Mouse (Mus musculus): Measurements from ENCODE around the gene Tnfrsf14. TPM values are rescaled to one million over a fixed set of nuclear protein-coding genes. Genes with fewer than 3 reads are reported as not detected.

The Tnfrsf14 gene
- 56.7 and 64.6 TPM in 2 replicates for polyA plus RNA-seq (2015; fragmentation: Nextera tagmentation; extraction: Ambion mirVana)

DNA sequence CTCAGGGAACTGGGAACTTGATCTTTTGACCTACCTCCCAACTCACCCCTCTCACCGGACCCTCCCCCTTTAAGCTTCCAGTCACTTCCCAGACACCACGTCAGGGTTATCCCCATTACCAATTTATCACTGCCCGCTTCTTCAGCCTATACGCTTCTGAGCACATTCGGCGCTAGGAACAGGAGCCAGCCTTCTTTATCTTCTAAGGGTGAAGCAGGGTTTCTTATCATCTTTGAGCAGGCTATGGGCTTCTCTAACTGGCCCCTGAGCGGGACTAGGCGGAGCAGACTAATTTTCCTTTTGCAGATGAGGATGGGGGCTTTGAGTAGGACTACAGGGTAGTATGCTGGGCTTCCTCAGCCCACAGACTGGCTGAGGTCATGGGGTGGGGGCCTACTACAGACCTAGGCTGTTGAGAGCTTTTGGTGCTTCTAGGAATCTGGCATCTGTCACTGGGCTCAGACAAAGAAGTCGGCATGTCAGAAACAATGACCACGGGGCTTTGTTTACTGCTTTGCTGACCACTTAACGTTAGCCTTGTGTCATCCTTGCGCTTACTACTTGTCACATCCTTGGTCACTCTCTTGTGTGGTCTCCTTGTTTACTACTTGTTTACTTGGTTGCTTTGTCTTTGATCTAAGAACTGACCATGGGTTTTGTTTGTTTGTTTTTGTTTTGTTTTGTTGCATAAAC, at the start of gene Tnfrsf14:
Tnfrsf14 (minus strand) TSS at position 169 of the 693 bp plus-strand sequence.
- H3K27ac ChIP-seq (replicated peaks) = peak within 1 kb of the TSS; percentile 95
- H3K9me3 ChIP-seq (replicated peaks) = no peaks in the 10 kb centered on the region
- peaks cover 37% of the 10 kb centered on the region for H3K36me3 ChIP-seq (replicated peaks)
- H3K4me1 ChIP-seq (replicated peaks) = peaks cover 73% of the 10 kb centered on the region
- 10% methylated on average over 12 of the region's 12 CpGs for WGBS (ENCODE audit: insufficient replicate concordance)
- peak within 1 kb of the TSS; percentile 87 for H3K4me2 ChIP-seq
- peak; percentile 87 for ATAC-seq (ENCODE audit: insufficient read depth)
- H3K4me3 ChIP-seq (replicated peaks) = peak within 1 kb of the TSS; percentile 70
- H3K9ac ChIP-seq = peak within 1 kb of the TSS; percentile 91
- no peaks in the 10 kb centered on the region for H3K27me3 ChIP-seq

DNA sequence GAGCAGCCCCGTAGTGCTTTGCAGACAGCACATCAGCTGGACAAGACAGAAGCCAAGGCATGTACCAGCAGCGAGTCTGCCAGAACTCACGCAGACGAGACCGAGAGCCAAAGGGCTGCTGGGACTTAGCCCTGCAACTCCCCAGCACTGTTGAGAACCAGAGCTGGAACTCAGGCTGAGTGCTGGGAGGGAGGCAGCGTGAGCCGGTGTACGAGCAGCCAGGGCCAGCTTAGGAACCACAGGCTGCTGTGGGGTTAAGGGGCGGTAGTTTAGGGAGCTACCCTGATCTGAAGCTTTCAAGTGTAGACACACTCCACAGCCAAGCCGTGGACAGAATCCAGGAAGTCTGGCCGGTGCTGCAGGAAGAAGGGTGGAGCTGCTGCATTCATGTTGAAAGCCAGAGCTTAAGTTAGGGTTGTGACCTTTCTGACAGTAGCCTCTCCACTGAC, 45.8 kb upstream of the Tnfrsf14 start:
- H3K27me3 ChIP-seq = no peaks in the 10 kb centered on the region
- no peak overlapping the region for H3K4me3 ChIP-seq (replicated peaks)
- 81% methylated on average over 11 of the region's 11 CpGs for WGBS (ENCODE audit: insufficient replicate concordance)
- no peak for ATAC-seq (ENCODE audit: insufficient read depth)
- peaks cover 100% of the 10 kb centered on the region for H3K36me3 ChIP-seq (replicated peaks)
- no peak overlapping the region for H3K27ac ChIP-seq (replicated peaks)
- H3K4me2 ChIP-seq = no peak overlapping the region
- no peaks in the 10 kb centered on the region for H3K9me3 ChIP-seq (replicated peaks)
- no peak overlapping the region for H3K9ac ChIP-seq
- H3K4me1 ChIP-seq (replicated peaks) = no peaks in the 10 kb centered on the region

DNA sequence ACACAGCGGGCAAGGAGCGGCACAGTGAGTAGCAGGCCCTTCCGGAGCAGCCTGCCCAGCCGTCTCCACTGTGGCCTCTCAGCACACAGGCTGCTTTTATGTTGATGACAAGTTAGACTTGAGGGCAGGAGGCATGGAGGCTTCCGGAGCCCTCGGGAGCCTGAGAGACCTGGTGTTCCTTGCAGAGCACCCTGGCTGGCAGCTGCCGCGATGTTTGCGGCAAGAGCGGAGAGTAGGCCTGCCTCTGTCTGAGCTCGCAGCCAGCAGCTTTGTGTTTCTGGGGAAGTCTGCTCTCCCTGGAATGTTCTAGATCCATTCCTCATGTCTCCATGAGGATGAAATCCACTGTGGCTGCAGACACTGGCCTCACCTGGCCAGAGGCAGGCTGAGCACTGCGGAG, 44.2 kb upstream of the Tnfrsf14 start:
- Histone ChIP-seq H3K9ac (no peak overlapping the region), H3K4me1 (replicated peaks) (peaks cover 5% of the 10 kb centered on the region), H3K4me3 (replicated peaks) (no peak overlapping the region), H3K36me3 (replicated peaks) (peaks cover 99% of the 10 kb centered on the region), H3K27ac (replicated peaks) (no peak overlapping the region), H3K4me2 (no peak overlapping the region), H3K9me3 (replicated peaks) (no peaks in the 10 kb centered on the region), H3K27me3 (no peaks in the 10 kb centered on the region)
- no peak for ATAC-seq (ENCODE audit: insufficient read depth)
- WGBS (ENCODE audit: insufficient replicate concordance) = 92% methylated on average over 12 of the region's 12 CpGs

DNA sequence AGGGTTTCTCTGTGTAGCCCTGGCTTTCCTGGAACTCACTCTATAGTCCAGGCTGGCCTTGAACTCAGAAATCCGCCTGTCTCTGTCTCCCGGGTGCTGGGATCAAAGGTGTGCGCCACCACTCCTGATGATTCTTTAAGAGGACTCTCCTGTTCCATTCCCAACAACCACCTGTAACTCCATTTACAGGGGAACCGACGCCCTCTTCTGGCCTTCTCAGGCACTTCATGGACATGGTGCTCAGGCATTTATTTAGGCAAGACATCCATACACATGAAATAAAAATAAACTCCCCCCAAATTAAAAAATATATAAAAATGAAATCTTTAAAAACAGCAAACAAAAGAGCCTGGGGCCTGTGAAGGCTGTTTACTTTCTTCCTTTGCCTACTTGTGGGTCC, 38.8 kb upstream of the Tnfrsf14 start:
- peaks cover 42% of the 10 kb centered on the region for H3K4me1 ChIP-seq (replicated peaks)
- ATAC-seq (ENCODE audit: insufficient read depth) = no peak
- WGBS (ENCODE audit: insufficient replicate concordance) = 68% methylated on average over 5 of the region's 5 CpGs

DNA sequence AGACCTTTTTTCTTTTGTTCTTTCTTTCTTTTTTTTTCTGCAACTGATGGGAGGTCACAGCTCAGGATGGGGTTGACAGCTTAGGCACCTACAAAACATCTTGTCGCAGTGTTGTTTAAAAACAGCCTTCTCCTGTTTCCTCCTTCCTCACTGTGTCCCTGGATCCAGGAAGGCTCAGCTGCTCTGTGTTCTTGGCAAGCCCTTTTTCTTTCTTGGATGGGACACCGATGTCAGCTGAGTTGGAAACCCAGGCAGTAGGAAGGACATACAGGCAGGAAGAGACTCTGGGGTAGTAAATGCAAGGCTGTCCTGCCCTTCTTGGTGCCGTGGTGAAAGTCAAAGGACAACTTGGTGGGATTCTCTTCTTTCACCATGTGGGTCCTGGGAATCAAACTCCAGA, 37.5 kb upstream of the Tnfrsf14 start:
- H3K9me3 ChIP-seq (replicated peaks) = no peaks in the 10 kb centered on the region
- peak overlapping the region; percentile 93 for H3K27ac ChIP-seq (replicated peaks)
- peak overlapping the region; percentile 95 for H3K4me3 ChIP-seq (replicated peaks)
- H3K27me3 ChIP-seq = peaks cover 30% of the 10 kb centered on the region
- H3K36me3 ChIP-seq (replicated peaks) = peaks cover 48% of the 10 kb centered on the region
- ATAC-seq (ENCODE audit: insufficient read depth) = no peak
- H3K9ac ChIP-seq = peak overlapping the region; percentile 88; the same call in 1 of the 2 replicates
- WGBS (ENCODE audit: insufficient replicate concordance) = 73% methylated on average over 3 of the region's 3 CpGs
- H3K4me2 ChIP-seq = peak overlapping the region; percentile 87
- H3K4me1 ChIP-seq (replicated peaks) = peaks cover 54% of the 10 kb centered on the region

More for the DNA sequence above, 38.8 kb upstream of the Tnfrsf14 start:
- Histone ChIP-seq H3K36me3 (replicated peaks) (peaks cover 61% of the 10 kb centered on the region), H3K27ac (replicated peaks) (no peak overlapping the region), H3K9me3 (replicated peaks) (no peaks in the 10 kb centered on the region), H3K4me2 (no peak overlapping the region), H3K27me3 (peaks cover 16% of the 10 kb centered on the region), H3K9ac (no peak overlapping the region), H3K4me3 (replicated peaks) (no peak overlapping the region)

DNA sequence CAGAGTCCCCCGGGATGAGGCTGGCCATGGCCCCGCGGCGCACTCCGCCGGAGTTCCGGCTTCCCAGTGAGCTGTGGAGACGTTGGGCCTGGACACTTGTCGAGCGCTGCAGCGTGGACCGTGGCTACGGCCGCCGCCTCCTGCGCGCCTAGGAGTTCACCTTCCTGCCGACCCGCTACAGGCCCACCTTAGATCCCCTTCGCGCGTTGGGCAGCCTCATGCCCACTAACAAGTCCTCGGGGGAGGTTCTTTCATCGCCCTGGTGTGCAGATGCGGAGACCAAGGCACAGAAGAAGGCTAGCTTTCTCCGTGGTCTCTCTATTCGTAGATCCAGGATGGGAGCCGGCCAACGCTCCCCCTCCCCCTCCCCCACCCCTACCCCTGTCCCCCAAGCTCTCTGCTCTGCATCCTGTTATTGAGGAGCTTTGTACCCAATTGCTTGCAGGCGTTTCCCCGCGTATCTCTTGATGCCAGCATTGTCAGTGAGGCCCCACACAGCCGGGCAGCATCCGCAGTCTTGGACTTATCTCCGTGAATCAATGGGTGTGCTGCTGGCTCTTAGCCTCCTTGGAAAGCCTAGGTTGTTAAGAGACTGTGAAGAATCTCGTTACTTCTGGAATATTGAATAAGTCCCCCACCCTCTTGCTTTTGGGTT, 36.3 kb upstream of the Tnfrsf14 start:
- Histone ChIP-seq H3K27ac (replicated peaks) (peak overlapping the region; percentile 93), H3K9ac (peak overlapping the region; percentile 88), H3K4me1 (replicated peaks) (peaks cover 60% of the 10 kb centered on the region), H3K27me3 (peaks cover 41% of the 10 kb centered on the region), H3K9me3 (replicated peaks) (no peaks in the 10 kb centered on the region), H3K36me3 (replicated peaks) (peaks cover 36% of the 10 kb centered on the region), H3K4me2 (peak overlapping the region; percentile 87), H3K4me3 (replicated peaks) (peak overlapping the region; percentile 95)
- peak; percentile 71 for ATAC-seq (ENCODE audit: insufficient read depth)
- WGBS (ENCODE audit: insufficient replicate concordance) = under 1% methylated on average over 34 of the region's 36 CpGs

DNA sequence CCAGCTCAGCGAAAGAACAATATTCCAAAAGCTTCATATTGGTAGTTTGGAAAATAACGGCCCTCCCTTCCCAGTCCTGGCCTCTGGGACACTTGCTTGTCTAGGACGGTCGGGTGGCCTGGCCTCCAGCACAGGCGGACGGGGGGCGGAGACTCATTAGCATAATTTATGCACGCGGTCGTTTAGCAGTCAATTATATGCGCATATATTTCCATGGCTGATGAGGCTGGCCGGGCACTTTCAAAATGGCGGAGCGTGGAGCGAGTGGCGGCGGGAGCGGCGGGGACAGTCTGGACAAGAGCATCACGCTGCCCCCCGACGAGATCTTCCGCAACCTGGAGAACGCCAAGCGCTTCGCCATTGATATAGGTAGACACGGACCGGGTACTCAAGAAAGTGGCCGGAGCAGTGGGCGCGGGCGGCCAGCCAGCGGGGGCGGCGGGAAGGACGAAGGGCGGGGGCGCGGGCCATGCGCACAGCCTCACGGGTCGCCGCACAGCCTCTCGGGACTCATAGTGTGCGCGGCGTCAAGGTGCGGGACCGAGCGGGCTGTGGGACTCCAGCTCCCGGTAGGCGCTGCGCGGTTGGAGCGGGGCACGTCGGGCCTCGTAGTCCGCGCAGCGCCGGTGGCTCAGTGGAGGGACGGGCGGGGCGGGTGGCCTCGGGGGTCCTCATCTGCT, 35.7 kb upstream of the Tnfrsf14 start, which contains the start of gene Pank4:
Pank4 (plus strand) TSS at position 223 of the 680 bp plus-strand sequence.
- ATAC-seq (ENCODE audit: insufficient read depth) = peak; percentile 85
- Histone ChIP-seq H3K27me3 (peaks cover 48% of the 10 kb centered on the region), H3K4me3 (replicated peaks) (peak within 1 kb of the TSS; percentile 95), H3K9ac (peak within 1 kb of the TSS; percentile 88), H3K36me3 (replicated peaks) (peaks cover 29% of the 10 kb centered on the region), H3K9me3 (replicated peaks) (no peaks in the 10 kb centered on the region), H3K4me1 (replicated peaks) (peaks cover 60% of the 10 kb centered on the region), H3K27ac (replicated peaks) (peak within 1 kb of the TSS; percentile 93), H3K4me2 (peak within 1 kb of the TSS; percentile 87)
- under 1% methylated on average over 64 of the region's 66 CpGs for WGBS (ENCODE audit: insufficient replicate concordance)

DNA sequence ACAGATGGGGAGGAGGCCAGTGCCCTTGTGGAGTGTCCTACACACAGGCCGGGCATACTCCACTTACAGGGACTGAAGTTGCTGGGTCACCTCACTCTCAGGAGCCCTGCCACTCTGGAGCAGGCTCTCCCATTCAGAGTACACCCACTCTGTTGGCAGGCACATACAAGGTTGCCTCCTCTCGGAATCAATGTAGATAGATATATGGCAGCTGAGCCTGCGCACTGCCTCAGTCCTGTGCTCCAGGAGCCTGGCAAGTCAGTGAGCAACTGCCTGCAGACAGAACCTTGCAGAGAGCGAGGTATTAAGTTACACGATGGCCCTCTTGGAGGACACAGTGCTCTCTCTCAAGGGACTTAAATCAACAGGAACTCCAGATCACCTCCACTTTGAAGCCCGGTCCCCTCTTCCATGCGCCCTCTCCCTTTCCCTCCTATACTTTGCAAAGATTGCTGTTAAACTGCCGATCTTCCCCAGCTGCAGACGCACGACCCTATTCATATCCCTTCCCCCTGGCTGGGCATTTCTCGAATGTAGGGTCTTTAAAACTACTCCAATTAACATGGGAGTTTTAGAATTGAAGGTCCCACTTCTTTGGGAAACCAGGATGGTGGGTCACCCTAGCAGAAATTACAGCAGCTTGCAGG, 35.0 kb upstream of the Tnfrsf14 start:
- WGBS (ENCODE audit: insufficient replicate concordance) = 49% methylated on average over 11 of the region's 11 CpGs
- Histone ChIP-seq H3K4me3 (replicated peaks) (peak overlapping the region; percentile 95), H3K4me2 (peak overlapping the region; percentile 87), H3K4me1 (replicated peaks) (peaks cover 62% of the 10 kb centered on the region), H3K36me3 (replicated peaks) (peaks cover 23% of the 10 kb centered on the region), H3K27ac (replicated peaks) (no peak overlapping the region), H3K27me3 (peaks cover 55% of the 10 kb centered on the region), H3K9ac (0 out of 2 replicates have a peak overlapping the region, but pooled peaks have one; percentile 88), H3K9me3 (replicated peaks) (no peaks in the 10 kb centered on the region)
- ATAC-seq (ENCODE audit: insufficient read depth) = no peak

DNA sequence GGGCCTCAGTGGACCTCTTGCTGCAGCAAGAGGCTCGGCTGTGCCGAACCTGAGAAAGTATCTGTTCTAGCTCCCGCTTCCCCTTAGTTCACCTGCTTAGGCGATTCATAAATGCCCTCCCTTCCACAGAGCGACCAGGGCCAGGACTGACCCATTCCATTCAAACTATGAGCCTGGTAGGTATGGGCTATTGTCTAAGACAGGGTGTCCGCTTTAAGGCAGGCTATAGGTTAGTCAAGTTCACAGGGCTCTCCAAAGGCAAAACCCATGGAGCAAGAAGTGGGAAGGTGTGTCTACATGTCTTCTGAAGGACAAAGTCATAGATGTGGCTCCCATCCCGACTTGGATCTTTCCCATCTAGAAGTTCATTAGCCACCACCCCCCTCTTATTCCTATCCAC, 34.3 kb upstream of the Tnfrsf14 start:
- WGBS (ENCODE audit: insufficient replicate concordance) = 70% methylated on average over 7 of the region's 7 CpGs
- Histone ChIP-seq H3K27me3 (peaks cover 61% of the 10 kb centered on the region), H3K9me3 (replicated peaks) (no peaks in the 10 kb centered on the region), H3K9ac (no peak overlapping the region), H3K4me3 (replicated peaks) (no peak overlapping the region), H3K27ac (replicated peaks) (no peak overlapping the region), H3K4me1 (replicated peaks) (peaks cover 62% of the 10 kb centered on the region), H3K4me2 (no peak overlapping the region), H3K36me3 (replicated peaks) (peaks cover 17% of the 10 kb centered on the region)
- no peak for ATAC-seq (ENCODE audit: insufficient read depth)

DNA sequence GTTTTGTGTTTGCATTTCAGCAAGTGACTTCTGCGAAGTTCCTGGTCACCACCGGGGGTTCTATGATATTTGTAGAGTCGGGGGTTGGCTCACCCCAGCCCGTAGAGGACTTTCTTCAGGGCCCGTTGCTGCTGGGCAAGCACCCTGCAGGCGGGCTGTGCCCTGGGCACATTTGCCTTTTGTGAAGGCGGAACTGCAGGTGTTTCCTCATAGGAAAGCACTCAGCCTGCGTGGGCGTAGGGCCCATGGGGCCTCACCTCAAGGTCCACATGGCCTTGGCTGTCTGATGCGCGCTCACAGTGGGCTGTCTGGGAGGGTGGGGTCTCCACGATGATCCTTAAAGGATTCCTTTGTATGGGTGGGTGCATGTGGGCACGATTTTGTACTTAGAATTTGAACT, 33.5 kb upstream of the Tnfrsf14 start:
- peak overlapping the region; percentile 42 for H3K4me3 ChIP-seq (replicated peaks)

More for the DNA sequence above, 33.5 kb upstream of the Tnfrsf14 start:
- 21% methylated on average over 13 of the region's 13 CpGs for WGBS (ENCODE audit: insufficient replicate concordance)
- Histone ChIP-seq H3K4me1 (replicated peaks) (peaks cover 54% of the 10 kb centered on the region), H3K27me3 (peaks cover 69% of the 10 kb centered on the region), H3K9ac (no peak overlapping the region), H3K9me3 (replicated peaks) (no peaks in the 10 kb centered on the region), H3K36me3 (replicated peaks) (peaks cover 10% of the 10 kb centered on the region), H3K27ac (replicated peaks) (no peak overlapping the region), H3K4me2 (peak overlapping the region; percentile 61)
- ATAC-seq (ENCODE audit: insufficient read depth) = no peak

All from liver, embryonic 15.5 days (tissue).